Mouse (Mus musculus): ENCODE data around the gene Gm17359. TPM values are rescaled to one million over a fixed set of nuclear protein-coding genes. Genes with fewer than 3 reads are reported as not detected.

Gm17359 gene
- polyA plus RNA-seq, 1 experiment from 2014 or later, result 0.17 TPM

DNA sequence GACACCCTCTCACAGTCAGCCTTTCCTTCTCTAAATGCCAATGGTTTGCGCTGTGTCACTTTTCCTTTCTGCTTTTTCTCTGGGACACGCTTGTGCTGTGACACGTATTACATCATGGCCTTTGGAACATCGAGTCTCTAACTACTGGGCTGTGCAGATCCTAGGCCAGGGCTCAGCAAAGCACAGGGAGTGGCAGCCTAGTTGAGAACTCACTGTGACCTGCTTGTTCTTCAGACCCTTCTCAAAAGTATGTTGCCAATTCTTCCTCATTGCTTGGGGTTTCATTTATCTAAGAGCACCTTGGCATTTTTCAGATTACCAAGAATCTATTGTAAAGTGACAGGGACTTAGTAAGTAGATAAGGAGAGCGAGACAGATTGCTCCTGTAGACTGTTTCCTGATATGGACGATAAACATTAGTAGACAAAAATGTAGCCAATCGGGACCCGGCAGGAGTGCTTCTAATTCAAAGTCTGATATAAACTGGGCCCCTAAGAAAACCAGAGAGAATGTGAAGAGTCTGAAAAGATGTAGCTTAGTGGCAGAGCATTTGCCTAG lies 2.7 kb upstream of the Gm17359 start:
- WGBS, result 87% methylated on average over 8 of the region's 8 CpGs
- no peak for DNase-seq (ENCODE audit: low spot score)
- H3K36me3 ChIP-seq (ENCODE audit: control insufficient read depth, insufficient read depth, low read length), result no peaks in the 10 kb centered on the region
- no peak overlapping the region for H3K9ac ChIP-seq (ENCODE audit: low read length)
- no peak overlapping the region for H3K27ac ChIP-seq (ENCODE audit: low read depth, low read length)
- no peaks in the 10 kb centered on the region for H3K9me3 ChIP-seq (replicated peaks; ENCODE audit: control insufficient read depth, low read length)
- ATAC-seq, result no peak
- H3K4me3 ChIP-seq (ENCODE audit: low read depth, low read length), result no peak overlapping the region
- no peak overlapping the region for H3K4me2 ChIP-seq (ENCODE audit: low read length)
- peaks cover 6% of the 10 kb centered on the region; the same call in 1 of the 2 replicates for H3K4me1 ChIP-seq (ENCODE audit: control insufficient read depth, insufficient read depth, low read length)
- H3K27me3 ChIP-seq (replicated peaks; ENCODE audit: control insufficient read depth, insufficient read depth, low read length), result no peaks in the 10 kb centered on the region

DNA sequence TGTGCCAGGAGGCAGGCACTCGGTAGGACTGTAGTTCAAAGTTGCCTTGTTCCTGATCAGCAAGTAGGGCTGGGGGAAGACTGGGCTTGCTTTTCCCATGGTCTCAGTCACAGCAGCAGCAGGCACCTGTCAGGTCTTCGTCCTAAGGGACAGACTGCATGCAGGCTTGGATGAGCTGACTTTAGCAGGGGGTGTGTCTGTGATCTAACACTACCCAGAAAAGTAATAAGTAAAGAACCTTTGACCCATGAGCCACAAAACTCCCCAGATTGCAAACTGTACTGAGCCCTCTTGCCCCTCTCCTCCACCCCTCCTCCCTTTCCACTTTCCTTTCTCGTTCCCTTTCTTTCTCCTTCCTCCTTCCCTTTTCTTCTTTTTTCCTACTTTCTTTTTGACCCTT lies 4.3 kb downstream of the Gm17359 start:
- DNase-seq (ENCODE audit: low spot score), result no peak
- Histone ChIP-seq H3K4me3 (ENCODE audit: low read depth, low read length) (no peak overlapping the region), H3K4me1 (ENCODE audit: control insufficient read depth, insufficient read depth, low read length) (no peaks in the 10 kb centered on the region), H3K27ac (ENCODE audit: low read depth, low read length) (no peak overlapping the region), H3K9me3 (replicated peaks; ENCODE audit: control insufficient read depth, low read length) (no peaks in the 10 kb centered on the region), H3K36me3 (ENCODE audit: control insufficient read depth, insufficient read depth, low read length) (no peaks in the 10 kb centered on the region), H3K9ac (ENCODE audit: low read length) (no peak overlapping the region), H3K4me2 (ENCODE audit: low read length) (no peak overlapping the region), H3K27me3 (replicated peaks; ENCODE audit: control insufficient read depth, insufficient read depth, low read length) (no peaks in the 10 kb centered on the region)
- 61% methylated on average over 3 of the region's 3 CpGs for WGBS
- ATAC-seq, result no peak

DNA sequence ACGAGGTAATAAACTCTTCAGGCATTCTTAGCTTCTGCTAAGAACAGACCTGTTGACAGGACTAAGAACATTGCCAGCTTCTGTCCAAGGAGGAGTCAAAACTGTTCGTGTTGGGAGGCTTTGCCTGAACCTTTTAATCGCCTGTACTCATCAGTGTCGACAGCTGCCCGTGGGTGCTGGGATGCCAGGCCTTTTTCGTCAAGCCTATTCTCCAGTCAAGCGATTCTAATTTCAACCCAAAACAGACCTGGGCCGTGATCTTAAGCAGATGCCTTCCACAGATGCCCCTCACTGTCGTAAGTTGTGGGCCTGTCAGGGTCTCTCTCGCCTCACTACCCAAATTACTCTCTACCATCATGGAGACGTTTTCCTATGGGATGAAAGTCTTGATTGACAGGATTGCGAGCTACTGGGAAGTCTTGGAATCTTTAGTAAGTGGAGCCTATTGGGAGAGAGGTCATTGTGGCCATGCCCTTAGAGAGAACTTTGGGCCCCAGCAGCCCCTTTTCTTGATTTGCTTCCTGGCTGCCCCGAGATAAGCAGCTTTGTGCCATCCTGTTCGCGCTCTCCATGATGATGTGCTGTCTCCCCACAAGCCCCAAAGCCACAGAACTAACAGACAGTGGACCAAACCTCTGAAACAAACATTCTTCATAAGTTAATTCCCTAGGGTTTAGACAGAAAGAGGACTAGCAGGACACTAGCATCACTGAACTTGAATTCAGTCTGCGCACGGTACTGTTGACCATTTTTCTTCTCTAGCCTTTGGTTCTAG lies 6.7 kb downstream of the Gm17359 start:
- no peaks in the 10 kb centered on the region for H3K4me1 ChIP-seq (ENCODE audit: control insufficient read depth, insufficient read depth, low read length)
- H3K4me2 ChIP-seq (ENCODE audit: low read length), result no peak overlapping the region
- no peaks in the 10 kb centered on the region for H3K27me3 ChIP-seq (replicated peaks; ENCODE audit: control insufficient read depth, insufficient read depth, low read length)
- WGBS, result 74% methylated on average over 17 of the region's 17 CpGs
- no peak overlapping the region for H3K9ac ChIP-seq (ENCODE audit: low read length)
- DNase-seq (ENCODE audit: low spot score) (no peak), ATAC-seq (no peak)
- no peaks in the 10 kb centered on the region for H3K9me3 ChIP-seq (replicated peaks; ENCODE audit: control insufficient read depth, low read length)
- H3K27ac ChIP-seq (ENCODE audit: low read depth, low read length), result no peak overlapping the region
- H3K4me3 ChIP-seq (ENCODE audit: low read depth, low read length), result no peak overlapping the region
- no peaks in the 10 kb centered on the region for H3K36me3 ChIP-seq (ENCODE audit: control insufficient read depth, insufficient read depth, low read length)

DNA sequence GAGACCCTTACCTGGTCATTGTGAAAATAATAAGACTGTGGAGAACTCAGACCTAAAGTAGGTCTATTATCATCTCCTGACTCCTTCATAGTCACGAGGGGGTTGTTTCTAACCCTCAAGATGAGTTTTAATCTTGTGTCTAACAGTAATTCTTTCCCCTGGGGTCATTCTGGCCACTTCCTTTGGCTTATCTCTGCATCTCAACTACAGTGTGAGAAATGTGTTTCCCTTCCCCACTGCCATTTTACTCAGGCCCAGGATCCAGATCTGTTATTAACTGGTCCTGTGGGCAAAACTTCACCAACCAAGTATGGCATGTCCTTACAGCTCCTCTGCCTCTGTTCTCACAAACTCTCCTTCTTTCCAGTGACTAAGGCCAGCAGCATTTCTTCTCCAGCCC lies 12.8 kb downstream of the Gm17359 start:
- ATAC-seq (no peak), DNase-seq (ENCODE audit: low spot score) (no peak)
- Histone ChIP-seq H3K27ac (ENCODE audit: low read depth, low read length) (no peak overlapping the region), H3K4me3 (ENCODE audit: low read depth, low read length) (no peak overlapping the region), H3K4me2 (ENCODE audit: low read length) (no peak overlapping the region), H3K36me3 (ENCODE audit: control insufficient read depth, insufficient read depth, low read length) (no peaks in the 10 kb centered on the region), H3K27me3 (replicated peaks; ENCODE audit: control insufficient read depth, insufficient read depth, low read length) (no peaks in the 10 kb centered on the region), H3K9me3 (replicated peaks; ENCODE audit: control insufficient read depth, low read length) (no peaks in the 10 kb centered on the region), H3K4me1 (ENCODE audit: control insufficient read depth, insufficient read depth, low read length) (no peaks in the 10 kb centered on the region), H3K9ac (ENCODE audit: low read length) (no peak overlapping the region)
- WGBS, result 74% methylated on average over 1 of the region's 1 CpGs

DNA sequence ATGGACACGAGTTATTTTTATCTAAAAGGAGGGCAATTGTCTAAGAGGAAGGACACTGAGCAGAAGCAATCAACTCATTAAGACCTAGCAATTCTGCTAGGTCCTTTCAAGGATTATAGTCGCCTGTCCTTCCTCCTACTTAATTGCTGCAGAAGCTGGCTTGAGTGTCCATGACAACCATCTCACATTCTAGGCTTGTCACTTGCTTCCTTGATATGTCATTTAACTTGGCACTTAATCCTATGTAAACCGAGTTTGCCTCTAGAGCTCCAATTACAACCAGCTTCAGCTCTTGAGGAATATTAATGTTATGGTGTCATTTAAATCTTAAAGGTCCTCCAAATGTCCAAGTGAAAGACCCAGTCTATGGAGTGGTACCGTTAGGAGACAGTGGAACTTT lies 22.3 kb downstream of the Gm17359 start:
- DNase-seq (ENCODE audit: low spot score) (peak; percentile 30), ATAC-seq (no peak)
- H3K9ac ChIP-seq (ENCODE audit: low read length), result no peak overlapping the region
- H3K4me1 ChIP-seq (ENCODE audit: control insufficient read depth, insufficient read depth, low read length), result no peaks in the 10 kb centered on the region
- H3K9me3 ChIP-seq (replicated peaks; ENCODE audit: control insufficient read depth, low read length), result no peaks in the 10 kb centered on the region
- H3K27me3 ChIP-seq (replicated peaks; ENCODE audit: control insufficient read depth, insufficient read depth, low read length), result no peaks in the 10 kb centered on the region
- H3K36me3 ChIP-seq (ENCODE audit: control insufficient read depth, insufficient read depth, low read length), result no peaks in the 10 kb centered on the region
- H3K4me3 ChIP-seq (ENCODE audit: low read depth, low read length), result no peak overlapping the region
- WGBS, result 14% methylated on average over 4 of the region's 4 CpGs
- H3K4me2 ChIP-seq (ENCODE audit: low read length), result no peak overlapping the region
- no peak overlapping the region for H3K27ac ChIP-seq (ENCODE audit: low read depth, low read length)

DNA sequence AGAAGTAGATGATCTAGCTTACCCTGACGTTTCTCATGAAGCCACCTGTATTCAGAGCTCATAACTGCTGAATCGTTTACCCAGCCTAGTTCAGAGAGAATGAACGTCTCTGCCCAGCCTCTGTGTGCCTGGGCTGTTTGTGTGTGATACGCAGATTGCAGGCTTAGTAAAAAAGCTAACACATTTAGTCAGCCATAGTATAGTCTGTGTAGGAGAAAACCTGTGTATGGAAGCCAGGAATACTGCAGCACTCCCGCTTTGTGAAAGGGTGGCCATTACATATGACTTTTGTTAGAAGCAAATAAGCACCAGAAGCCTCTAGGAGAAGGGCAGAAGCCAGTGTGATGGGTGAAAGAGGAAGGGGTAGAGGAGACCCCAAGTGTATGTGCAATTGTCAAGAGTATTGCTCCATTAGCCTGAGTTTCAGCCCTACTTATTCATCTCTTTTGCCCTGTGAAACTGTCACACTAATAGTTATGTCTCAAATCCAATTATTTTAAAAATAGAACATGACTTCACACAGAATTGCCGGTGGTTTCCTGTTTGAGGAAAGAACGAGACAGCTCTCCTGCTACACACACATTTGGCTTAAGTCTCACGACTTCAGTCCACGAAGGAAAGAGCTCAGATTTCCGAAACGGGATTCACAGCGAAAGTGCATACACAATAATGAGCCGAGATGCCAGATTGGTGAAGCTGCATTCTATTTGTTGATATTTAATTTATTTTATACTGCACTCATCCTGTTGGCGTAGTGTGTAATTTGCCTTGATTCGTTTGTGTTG lies 24.0 kb downstream of the Gm17359 start:
- H3K36me3 ChIP-seq (ENCODE audit: control insufficient read depth, insufficient read depth, low read length), result no peaks in the 10 kb centered on the region
- DNase-seq (ENCODE audit: low spot score) (no peak), ATAC-seq (no peak)
- H3K4me1 ChIP-seq (ENCODE audit: control insufficient read depth, insufficient read depth, low read length), result no peaks in the 10 kb centered on the region
- no peak overlapping the region for H3K27ac ChIP-seq (ENCODE audit: low read depth, low read length)
- WGBS, result 73% methylated on average over 15 of the region's 15 CpGs
- no peak overlapping the region for H3K4me2 ChIP-seq (ENCODE audit: low read length)
- H3K9me3 ChIP-seq (replicated peaks; ENCODE audit: control insufficient read depth, low read length), result no peaks in the 10 kb centered on the region
- H3K27me3 ChIP-seq (replicated peaks; ENCODE audit: control insufficient read depth, insufficient read depth, low read length), result no peaks in the 10 kb centered on the region
- no peak overlapping the region for H3K9ac ChIP-seq (ENCODE audit: low read length)
- H3K4me3 ChIP-seq (ENCODE audit: low read depth, low read length), result no peak overlapping the region

DNA sequence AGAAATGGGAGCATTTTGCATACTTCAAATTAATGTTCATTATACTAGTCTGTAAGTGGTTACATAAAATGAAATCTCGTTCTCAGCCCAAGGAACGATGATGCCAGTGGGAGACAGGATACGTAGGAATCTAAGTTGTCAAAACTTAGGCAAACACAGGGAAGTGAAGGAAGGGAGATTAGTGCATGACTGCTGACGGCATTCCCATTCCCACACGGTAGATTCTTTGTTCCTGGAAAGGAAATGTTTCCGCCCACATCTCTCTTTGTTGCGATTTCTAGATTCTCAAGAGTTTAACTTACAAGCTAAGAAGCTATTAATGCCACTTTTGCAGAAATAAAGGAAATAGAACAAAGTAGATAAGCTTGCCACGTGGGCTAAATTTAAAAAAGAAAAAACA lies 29.6 kb downstream of the Gm17359 start:
- H3K4me1 ChIP-seq (ENCODE audit: control insufficient read depth, insufficient read depth, low read length), result no peaks in the 10 kb centered on the region; the same call in 1 of the 2 replicates
- H3K9me3 ChIP-seq (replicated peaks; ENCODE audit: control insufficient read depth, low read length), result no peaks in the 10 kb centered on the region
- no peaks in the 10 kb centered on the region for H3K36me3 ChIP-seq (ENCODE audit: control insufficient read depth, insufficient read depth, low read length)
- no peak overlapping the region for H3K4me3 ChIP-seq (ENCODE audit: low read depth, low read length)
- no peaks in the 10 kb centered on the region for H3K27me3 ChIP-seq (replicated peaks; ENCODE audit: control insufficient read depth, insufficient read depth, low read length)
- 52% methylated on average over 8 of the region's 8 CpGs for WGBS
- ATAC-seq, result no peak
- no peak overlapping the region for H3K4me2 ChIP-seq (ENCODE audit: low read length)
- no peak overlapping the region for H3K9ac ChIP-seq (ENCODE audit: low read length)
- H3K27ac ChIP-seq (ENCODE audit: low read depth, low read length), result no peak overlapping the region
- DNase-seq (ENCODE audit: low spot score), result no peak

DNA sequence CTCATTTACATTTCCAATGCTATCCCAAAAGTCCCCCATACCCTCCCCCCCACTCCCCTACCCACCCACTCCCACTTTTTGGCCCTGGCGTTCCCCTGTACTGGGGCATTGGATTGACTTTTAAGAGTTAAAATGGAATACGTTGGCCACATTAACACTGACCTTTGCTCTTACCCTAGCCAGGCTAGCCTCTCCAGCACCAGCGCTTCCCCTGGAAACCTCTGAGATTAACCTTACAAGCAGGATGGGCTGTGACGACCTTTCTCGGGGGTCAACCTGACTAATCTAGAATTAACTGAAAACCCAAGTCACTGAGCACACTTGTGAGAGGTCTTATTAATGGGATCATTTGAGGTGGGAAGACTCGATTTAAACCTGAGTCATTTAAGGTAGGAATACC lies 31.8 kb downstream of the Gm17359 start:
- Histone ChIP-seq H3K9me3 (replicated peaks; ENCODE audit: control insufficient read depth, low read length) (no peaks in the 10 kb centered on the region), H3K27me3 (replicated peaks; ENCODE audit: control insufficient read depth, insufficient read depth, low read length) (no peaks in the 10 kb centered on the region), H3K4me2 (ENCODE audit: low read length) (no peak overlapping the region), H3K27ac (ENCODE audit: low read depth, low read length) (no peak overlapping the region), H3K4me3 (ENCODE audit: low read depth, low read length) (no peak overlapping the region), H3K4me1 (ENCODE audit: control insufficient read depth, insufficient read depth, low read length) (no peaks in the 10 kb centered on the region; the same call in 1 of the 2 replicates), H3K36me3 (ENCODE audit: control insufficient read depth, insufficient read depth, low read length) (no peaks in the 10 kb centered on the region), H3K9ac (ENCODE audit: low read length) (no peak overlapping the region)
- WGBS, result 79% methylated on average over 6 of the region's 6 CpGs
- ATAC-seq (no peak), DNase-seq (ENCODE audit: low spot score) (no peak)
